Mouse (Mus musculus) MEL (cell line): ENCODE data around the gene Gale. TPM values are rescaled to one million over a fixed set of nuclear protein-coding genes. Genes with fewer than 3 reads are reported as not detected.

Experiments
- DNase-seq: peaks from one replicate; pipeline ENCODE4 v3.0.0; 2011; ENCODE audit warnings: low read depth, low spot score
- H3K27ac ChIP-seq: 2 replicates; pipeline ENCODE4 v1.5.1; 2012; ENCODE audit warnings: low read depth, mild to moderate bottlenecking, control low read depth, low read length, moderate library complexity; ENCODE audit not compliant: control insufficient read depth
- H3K27me3 ChIP-seq, 2 experiments: fragments of 150-350 bp in 1 of 2; sonication (generic) in 1 of 2; 2 replicates each; pipeline ENCODE4 v1.6.1; 2012; ENCODE audit warnings: low read length in 2 of 2, mild to moderate bottlenecking in 2 of 2, improper control_type of control experiment in 1 of 2, moderate library complexity in 1 of 2; ENCODE audit not compliant: insufficient read depth in 2 of 2, control insufficient read depth in 1 of 2
- H3K36me3 ChIP-seq, 2 experiments: 2 replicates each; pipeline ENCODE4 v1.6.1; 2012 to 2014; ENCODE audit warnings: low read length in 2 of 2, improper control_type of control experiment in 1 of 2, inconsistent platforms in 1 of 2, mild to moderate bottlenecking in 1 of 2; ENCODE audit not compliant: insufficient read depth in 2 of 2, control insufficient read depth in 1 of 2
- H3K4me1 ChIP-seq, 2 experiments: fragments of 150-350 bp in 1 of 2; sonication (generic) in 1 of 2; 2 replicates each; pipeline ENCODE4 v1.6.1; 2012; ENCODE audit warnings: low read length in 2 of 2, improper control_type of control experiment in 1 of 2, mild to moderate bottlenecking in 1 of 2; ENCODE audit not compliant: insufficient read depth in 2 of 2, control insufficient read depth in 1 of 2
- H3K4me3 ChIP-seq, 2 experiments: fragments of 150-350 bp in 1 of 2; sonication (generic) in 1 of 2; 2 replicates each; pipeline ENCODE4 v1.5.1; 2012; ENCODE audit warnings: low read depth in 2 of 2, low read length in 2 of 2, mild to moderate bottlenecking in 2 of 2, moderate library complexity in 2 of 2, control low read depth in 1 of 2, improper control_type of control experiment in 1 of 2; ENCODE audit not compliant: control insufficient read depth in 1 of 2, insufficient read depth in 1 of 2
- H3K79me2 ChIP-seq: 2 replicates; pipeline ENCODE4 v1.6.1; 2012; ENCODE audit warnings: mild to moderate bottlenecking, low read length, moderate library complexity; ENCODE audit not compliant: control insufficient read depth, poor library complexity, insufficient read depth
- H3K9ac ChIP-seq: 2 replicates; pipeline ENCODE4 v1.6.1; 2012; ENCODE audit warnings: low read depth, mild to moderate bottlenecking, control low read depth, low read length, moderate library complexity; ENCODE audit not compliant: control insufficient read depth, poor library complexity, severe bottlenecking
- H3K9me3 ChIP-seq: fragments of 150-350 bp; sonication (generic); replicated peaks from 2 replicates; pipeline ENCODE4 v1.6.1; 2012; ENCODE audit warnings: mild to moderate bottlenecking, low read length, improper control_type of control experiment, moderate library complexity; ENCODE audit not compliant: insufficient read depth
- BHLHE40 ChIP-seq: IDR thresholded peaks from 2 replicates; pipeline ENCODE4 v1.6.1; 2012; ENCODE audit warnings: low read depth, mild to moderate bottlenecking, inconsistent platforms, low read length, improper control_type of control experiment, borderline replicate concordance
- CHD1 ChIP-seq: IDR thresholded peaks from 2 replicates; pipeline ENCODE4 v1.6.1; 2012; ENCODE audit warnings: low read depth, mild to moderate bottlenecking, inconsistent platforms, low read length, improper control_type of control experiment
- CTCF ChIP-seq, 3 experiments: IDR thresholded peaks in 2 of 3; conservative IDR thresholded peaks in 1 of 3; 2 replicates each; pipeline ENCODE4 v1.5.1; 2011 to 2012; ENCODE audit warnings: low read length in 3 of 3, low read depth in 2 of 3, mild to moderate bottlenecking in 2 of 3, improper control_type of control experiment in 1 of 3, inconsistent platforms in 1 of 3, mixed read lengths in 1 of 3, moderate library complexity in 1 of 3; ENCODE audit not compliant: control insufficient read depth in 1 of 3, insufficient read depth in 1 of 3, poor library complexity in 1 of 3, severe bottlenecking in 1 of 3
- E2F4 ChIP-seq: IDR thresholded peaks from 2 replicates; pipeline ENCODE4 v1.6.1; 2011; ENCODE audit warnings: low read depth, low read length, improper control_type of control experiment, borderline replicate concordance
- GABPA ChIP-seq: IDR thresholded peaks from 2 replicates; pipeline ENCODE4 v1.6.1; 2012; ENCODE audit warnings: low read depth, mild to moderate bottlenecking, inconsistent platforms, low read length, improper control_type of control experiment, moderate library complexity
- HCFC1 ChIP-seq: IDR thresholded peaks from 2 replicates; pipeline ENCODE4 v1.6.1; 2012; ENCODE audit warnings: low read depth, mild to moderate bottlenecking, inconsistent platforms, low read length, improper control_type of control experiment, moderate library complexity
- JUND ChIP-seq: IDR thresholded peaks from 2 replicates; pipeline ENCODE4 v1.6.1; 2011; ENCODE audit warnings: low read depth, mild to moderate bottlenecking, improper control_type of control experiment, low read length
- KAT2A ChIP-seq: conservative IDR thresholded peaks from 2 replicates; pipeline ENCODE4 v1.6.1; 2012; ENCODE audit warnings: low read depth, low read length, improper control_type of control experiment, inconsistent platforms
- MAFK ChIP-seq: IDR thresholded peaks from 2 replicates; pipeline ENCODE4 v1.6.1; 2011; ENCODE audit warnings: low read depth, mild to moderate bottlenecking, low read length, improper control_type of control experiment, borderline replicate concordance
- MEF2A ChIP-seq: IDR thresholded peaks from 2 replicates; pipeline ENCODE4 v1.6.1; 2014; ENCODE audit warnings: low read depth, mild to moderate bottlenecking, inconsistent platforms, low read length, improper control_type of control experiment; ENCODE audit not compliant: poor library complexity, insufficient replicate concordance, severe bottlenecking; ENCODE audit errors: extremely low read depth
- MXI1 ChIP-seq: IDR thresholded peaks from 2 replicates; pipeline ENCODE4 v1.6.1; 2011; ENCODE audit warnings: mild to moderate bottlenecking, low read depth, low read length, improper control_type of control experiment
- NELFE ChIP-seq: IDR thresholded peaks from 2 replicates; pipeline ENCODE4 v1.6.1; 2011; ENCODE audit warnings: low read depth, low read length, improper control_type of control experiment
- POLR2A ChIP-seq, 2 experiments: IDR thresholded peaks; 2 replicates each; pipeline ENCODE4 v1.6.1; 2011 to 2012; ENCODE audit warnings: low read length in 2 of 2, mild to moderate bottlenecking in 2 of 2, control low read depth in 1 of 2, improper control_type of control experiment in 1 of 2, low read depth in 1 of 2, moderate library complexity in 1 of 2; ENCODE audit not compliant: control insufficient read depth in 1 of 2, insufficient read depth in 1 of 2, poor library complexity in 1 of 2
- POLR2AphosphoS2 ChIP-seq: IDR thresholded peaks from 2 replicates; pipeline ENCODE4 v1.6.1; 2011; ENCODE audit warnings: low read length, improper control_type of control experiment
- POLR2AphosphoS5 ChIP-seq: IDR thresholded peaks from 2 replicates; pipeline ENCODE4 v1.6.1; 2012; ENCODE audit warnings: low read depth, borderline replicate concordance, mild to moderate bottlenecking, inconsistent platforms, low read length, moderate library complexity, mixed read lengths
- RAD21 ChIP-seq: IDR thresholded peaks from 2 replicates; pipeline ENCODE4 v1.6.1; 2011; ENCODE audit warnings: mild to moderate bottlenecking, low read depth, low read length, improper control_type of control experiment
- RCOR1 ChIP-seq: IDR thresholded peaks from 2 replicates; pipeline ENCODE4 v1.6.1; 2012; ENCODE audit warnings: low read depth, mild to moderate bottlenecking, inconsistent platforms, low read length, improper control_type of control experiment
- SIN3A ChIP-seq: IDR thresholded peaks from 2 replicates; pipeline ENCODE4 v1.6.1; 2012; ENCODE audit warnings: low read length, improper control_type of control experiment, inconsistent platforms
- TBP ChIP-seq: IDR thresholded peaks from 2 replicates; pipeline ENCODE4 v1.8.0; 2011; ENCODE audit warnings: low read depth, low read length, improper control_type of control experiment
- TCF12 ChIP-seq: IDR thresholded peaks from 2 replicates; pipeline ENCODE4 v1.6.1; 2014; ENCODE audit warnings: low read depth, mild to moderate bottlenecking, inconsistent platforms, low read length, improper control_type of control experiment, moderate library complexity
- UBTF ChIP-seq: IDR thresholded peaks from 2 replicates; pipeline ENCODE4 v1.6.1; 2012; ENCODE audit warnings: low read depth, mild to moderate bottlenecking, inconsistent platforms, low read length, improper control_type of control experiment, moderate library complexity, borderline replicate concordance; ENCODE audit not compliant: insufficient read depth
- ZC3H11A ChIP-seq: IDR thresholded peaks from 2 replicates; pipeline ENCODE4 v1.6.1; 2012; ENCODE audit warnings: low read depth, mild to moderate bottlenecking, inconsistent platforms, low read length, improper control_type of control experiment
- ZKSCAN1 ChIP-seq: IDR thresholded peaks from 2 replicates; pipeline ENCODE4 v1.6.1; 2012; ENCODE audit warnings: low read depth, mild to moderate bottlenecking, inconsistent platforms, low read length, improper control_type of control experiment, moderate library complexity
- ZMIZ1 ChIP-seq: IDR thresholded peaks from 2 replicates; pipeline ENCODE4 v1.6.1; 2012; ENCODE audit warnings: low read depth, mild to moderate bottlenecking, inconsistent platforms, low read length, improper control_type of control experiment, moderate library complexity
- polyA plus RNA-seq, 2 experiments: library from polyadenylated mRNA; stranded (reverse) in 1 of 2; unstranded in 1 of 2; fragments of >175 nt in 1 of 2; fragments of >200 nt in 1 of 2; gene quantifications; 2 replicates each; pipeline versions ENCODE4 v1.2.1 to v1.2.4; 2012; ENCODE audit warnings: low replicate concordance in 2 of 2, low read depth in 1 of 2; ENCODE audit not compliant: insufficient read length in 2 of 2, insufficient read depth in 1 of 2, missing spikeins in 1 of 2
- total RNA-seq: library from RNA; depleted of rRNA; stranded (reverse); fragments of 300-350 nt; gene quantifications from 2 replicates; pipeline ENCODE4 v1.2.3, GENCODE M21; 2012

Gale gene
- total and polyA plus RNA-seq, 3 experiments, result 24.5 to 31.2 TPM; not detected in 1

DNA sequence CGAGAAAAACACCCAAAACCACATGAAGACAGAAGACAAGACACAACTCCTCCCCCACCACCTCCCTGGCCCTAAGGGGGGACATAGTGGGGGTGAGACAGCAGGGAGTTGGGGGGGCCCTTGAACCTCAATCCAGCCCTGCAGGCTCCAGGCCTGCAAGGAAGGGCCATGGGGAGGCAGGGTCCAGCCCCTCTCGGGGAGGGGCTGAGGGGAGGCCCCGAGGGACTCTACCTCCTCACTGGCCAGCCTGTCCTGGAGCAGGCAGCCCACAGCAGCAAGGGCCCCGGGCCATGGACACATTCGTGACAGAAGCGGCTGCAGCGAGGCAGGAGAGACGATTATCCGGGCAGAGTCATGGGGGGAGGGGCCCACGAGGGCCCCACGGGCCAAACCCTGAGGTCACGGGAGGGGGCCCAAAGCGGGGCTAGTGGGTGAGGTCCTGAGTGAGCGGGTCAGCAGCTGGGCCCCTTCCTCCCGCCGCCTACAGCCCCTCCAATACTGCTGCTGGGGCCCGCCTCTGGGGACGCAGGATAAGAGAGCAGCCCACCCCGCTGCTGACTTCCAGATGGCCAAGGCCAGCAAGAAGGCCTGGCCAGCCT lies 4.8 kb downstream of the Gale start:
- no peaks in the 10 kb centered on the region for H3K27me3 ChIP-seq
- H3K36me3 ChIP-seq, result peaks cover 0 to 4% of the 10 kb centered on the region in 2 experiments; a peak in 3 of 4 replicates
- DNase-seq, result no peak
- H3K4me3 ChIP-seq, result no peak overlapping the region
- H3K79me2 ChIP-seq, result peaks cover 19% of the 10 kb centered on the region
- TF ChIP-seq E2F4 (no peak), MEF2A (no peak), UBTF (no peak), POLR2A (IDR thresholded peaks at IDR 0.05; ENCODE audit: control insufficient read depth in 1 of 2, insufficient read depth in 1 of 2, low read depth in 1 of 2, low read length in 2 of 2, poor library complexity in 1 of 2) (no peak), RAD21 (no peak), RCOR1 (no peak), JUND (no peak), MXI1 (no peak), MAFK (no peak), CTCF (IDR thresholded peaks at IDR 0.05 in 2 of 3, conservative IDR thresholded peaks at IDR 0.05 in 1 of 3; ENCODE audit: control insufficient read depth in 1 of 3, insufficient read depth in 1 of 3, low read depth in 2 of 3, low read length in 3 of 3, poor library complexity in 1 of 3, severe bottlenecking in 1 of 3) (no peak), KAT2A (no peak), POLR2AphosphoS2 (no peak), POLR2AphosphoS5 (no peak), ZC3H11A (no peak), BHLHE40 (no peak), ZMIZ1 (no peak), ZKSCAN1 (no peak), TBP (no peak)
- H3K4me1 ChIP-seq, result peaks cover 0 to 10% of the 10 kb centered on the region in 2 experiments; a peak in 3 of 4 replicates
- no peak overlapping the region for H3K9ac ChIP-seq
- H3K9me3 ChIP-seq, result no peaks in the 10 kb centered on the region
- no peak overlapping the region for H3K27ac ChIP-seq

DNA sequence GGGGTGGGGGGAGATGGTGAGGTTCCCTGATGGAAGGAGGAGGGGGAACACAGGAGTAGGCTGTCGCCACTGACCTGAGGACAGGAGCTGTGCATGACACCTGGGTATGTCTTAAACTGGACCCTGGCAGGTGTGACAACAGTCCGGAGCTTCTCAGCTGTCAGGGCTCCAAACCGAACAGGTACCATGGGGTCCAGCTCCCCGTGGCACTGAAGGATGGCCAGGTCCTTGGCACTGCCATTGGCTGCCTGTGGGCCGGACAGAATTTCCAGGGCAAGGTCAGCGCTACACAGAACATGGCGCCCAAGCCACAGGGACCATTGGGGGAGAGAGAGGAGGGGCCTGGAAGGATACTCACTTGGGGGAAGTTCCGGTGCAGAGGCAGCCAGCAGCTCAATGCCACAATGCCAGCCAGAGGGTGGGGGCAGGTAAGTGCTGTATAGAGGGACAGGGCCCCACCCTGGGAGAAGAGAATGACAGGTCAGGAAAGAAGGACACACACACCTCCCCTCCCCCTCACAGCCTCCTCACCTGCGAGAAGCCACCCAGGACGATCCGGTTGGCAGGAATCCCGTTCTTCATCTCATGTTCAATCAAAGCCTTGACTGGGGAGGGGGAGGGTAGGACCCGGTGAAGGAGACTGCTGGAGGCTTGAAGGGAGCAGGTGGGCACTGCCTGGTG lies 5.7 kb downstream of the Gale start:
- TF ChIP-seq SIN3A (no peak), TCF12 (no peak), CHD1 (no peak), NELFE (no peak), TBP (no peak), HCFC1 (no peak), GABPA (no peak), MEF2A (no peak)
- Histone ChIP-seq H3K27ac (no peak overlapping the region), H3K4me3 (no peak overlapping the region), H3K79me2 (peaks cover 16% of the 10 kb centered on the region), H3K9ac (no peak overlapping the region), H3K27me3 (no peaks in the 10 kb centered on the region), H3K36me3 (peaks cover 0 to 10% of the 10 kb centered on the region in 2 experiments; a peak in 3 of 4 replicates), H3K4me1 (peaks cover 0 to 18% of the 10 kb centered on the region in 2 experiments; a peak in 3 of 4 replicates), H3K9me3 (no peaks in the 10 kb centered on the region)
- no peak for DNase-seq
